Mouse (Mus musculus) large intestine, adult 2 months (tissue): ENCODE data around the gene Fam162b. TPM values are rescaled to one million over a fixed set of nuclear protein-coding genes. Genes with fewer than 3 reads are reported as not detected.

Experiments
- polyA plus RNA-seq: library from polyadenylated mRNA; depleted of rRNA; stranded (reverse); fragments of >200 nt; gene quantifications from 2 replicates; pipeline ENCODE4 v1.2.3, GENCODE M21; 2012; rRNA removed

Gene Fam162b
- polyA plus RNA-seq, 1 experiment, result 0.25 TPM

Other genes with a start within 250 kb of the Fam162b start
- gene Gm49339, start 109.9 kb downstream of the Fam162b start, polyA plus RNA-seq, result 1.5 and 3.0 TPM in 2 replicates
- 1.4 and 3.5 TPM in 2 replicates for gene Lilr4b, start 109.9 kb downstream of the Fam162b start, polyA plus RNA-seq
- 1.7 and 2.3 TPM in 2 replicates for gene Lilrb4a, start 99.6 kb downstream of the Fam162b start, polyA plus RNA-seq
- 0.04 TPM in 1 of 2 replicates, not detected in the other for gene Gprc6a, start 40.9 kb upstream of the Fam162b start, polyA plus RNA-seq
- 0.97 and 1.5 TPM in 2 replicates for gene Rfx6, start 87.2 kb upstream of the Fam162b start, polyA plus RNA-seq